Comparison of ENCODE assay signal across 8 mouse cellular contexts in genomic region chr5:137349384-137350204, GRCm38 (mm10). TPM values are rescaled to one million over a fixed set of nuclear protein-coding genes. Genes with fewer than 3 reads are reported as not detected.
DNase-seq lines count a peak whose midpoint lies in the region; ATAC-seq and TF ChIP-seq lines count a peak whose summit lies in the region.

TSS of gene Ephb4 (plus strand) at chr5:137350109.

- H3K4me1 ChIP-seq in embryonic facial prominence, embryonic 14.5 days (ENCODE audit: control insufficient read depth, insufficient read depth, low read length): peaks cover 23% of the 10 kb centered on the region
- peaks cover 25% of the 10 kb centered on the region; the same call in 1 of the 2 replicates for H3K4me1 ChIP-seq in kidney, adult 2 months (ENCODE audit: control insufficient read depth, insufficient read depth, low read length)
- H3K4me1 ChIP-seq in limb, embryonic 14.5 days (ENCODE audit: control insufficient read depth, insufficient read depth, low read length): peaks cover 37% of the 10 kb centered on the region
- peaks cover 28% of the 10 kb centered on the region for H3K4me1 ChIP-seq in midbrain, embryonic 16.5 days (ENCODE audit: control insufficient read depth, insufficient read depth, low read length)
- H3K4me1 ChIP-seq in stomach, postnatal 0 days (replicated peaks; ENCODE audit: control insufficient read depth, insufficient read depth): peaks cover 5% of the 10 kb centered on the region; the same call in 1 of the 2 replicates

- no peaks in the 10 kb centered on the region for H3K27me3 ChIP-seq in embryonic facial prominence, embryonic 14.5 days (replicated peaks; ENCODE audit: control insufficient read depth, insufficient read depth, low read length)
- no peaks in the 10 kb centered on the region for H3K27me3 ChIP-seq in kidney, adult 2 months (replicated peaks; ENCODE audit: control insufficient read depth, insufficient read depth, low read length)
- no peaks in the 10 kb centered on the region for H3K27me3 ChIP-seq in limb, embryonic 14.5 days (ENCODE audit: control insufficient read depth, insufficient read depth, low read length)
- H3K27me3 ChIP-seq in midbrain, embryonic 16.5 days (ENCODE audit: control insufficient read depth, insufficient read depth, low read depth, low read length): peaks cover 12% of the 10 kb centered on the region
- no peaks in the 10 kb centered on the region for H3K27me3 ChIP-seq in stomach, postnatal 0 days (ENCODE audit: control insufficient read depth, insufficient read depth, low read length)

- H3K4me3 ChIP-seq in embryonic facial prominence, embryonic 14.5 days (ENCODE audit: low read depth, low read length): peak within 1 kb of the TSS; percentile 93
- peak within 1 kb of the TSS; percentile 70 for H3K4me3 ChIP-seq in kidney, adult 2 months (ENCODE audit: insufficient read depth, low read depth, low read length)
- H3K4me3 ChIP-seq in limb, embryonic 14.5 days (replicated peaks; ENCODE audit: low read length): peak within 1 kb of the TSS; percentile 90
- H3K4me3 ChIP-seq in midbrain, embryonic 16.5 days (ENCODE audit: low read depth, low read length): peak within 1 kb of the TSS; percentile 65
- peak within 1 kb of the TSS; percentile 81 for H3K4me3 ChIP-seq in stomach, postnatal 0 days (ENCODE audit: low read depth, low read length)

- H3K9me3 ChIP-seq in embryonic facial prominence, embryonic 14.5 days (ENCODE audit: control insufficient read depth, low read length): no peaks in the 10 kb centered on the region
- no peaks in the 10 kb centered on the region for H3K9me3 ChIP-seq in limb, embryonic 14.5 days (ENCODE audit: control insufficient read depth, low read length)
- no peaks in the 10 kb centered on the region for H3K9me3 ChIP-seq in midbrain, embryonic 16.5 days (replicated peaks; ENCODE audit: control insufficient read depth, low read length, poor library complexity, severe bottlenecking)
- no peaks in the 10 kb centered on the region for H3K9me3 ChIP-seq in stomach, postnatal 0 days (ENCODE audit: control insufficient read depth, low read length)

- peak within 1 kb of the TSS; percentile 97 for H3K27ac ChIP-seq in embryonic facial prominence, embryonic 14.5 days (replicated peaks; ENCODE audit: low read depth, low read length)
- peak within 1 kb of the TSS; percentile 95 for H3K27ac ChIP-seq in kidney, adult 2 months (ENCODE audit: insufficient read depth, low read depth, low read length)
- peak within 1 kb of the TSS; percentile 97 for H3K27ac ChIP-seq in limb, embryonic 14.5 days (replicated peaks; ENCODE audit: low read depth, low read length)
- H3K27ac ChIP-seq in midbrain, embryonic 16.5 days (ENCODE audit: low read length): peak within 1 kb of the TSS; percentile 64
- H3K27ac ChIP-seq in stomach, postnatal 0 days (replicated peaks): peak within 1 kb of the TSS; percentile 96

- H3K4me2 ChIP-seq in embryonic facial prominence, embryonic 14.5 days (ENCODE audit: low read depth, low read length): peak within 1 kb of the TSS; percentile 90
- peak within 1 kb of the TSS; percentile 91 for H3K4me2 ChIP-seq in limb, embryonic 14.5 days (replicated peaks; ENCODE audit: low read depth, low read length, severe bottlenecking)
- H3K4me2 ChIP-seq in midbrain, embryonic 16.5 days (ENCODE audit: low read length): peak within 1 kb of the TSS; percentile 96
- H3K4me2 ChIP-seq in stomach, postnatal 0 days (replicated peaks; ENCODE audit: low read depth): peak within 1 kb of the TSS; percentile 91

- TF ChIP-seq POLR2A in kidney, adult 2 months (IDR thresholded peaks at IDR 0.05; ENCODE audit: low read depth, low read length): peak; percentile 95
- TF ChIP-seq POLR2A in limb, embryonic 14.5 days (IDR thresholded peaks at IDR 0.05; ENCODE audit: borderline replicate concordance, extremely low read depth, insufficient read depth, insufficient read length): peak; percentile 46; the same call in 1 of the 2 replicates

- peak; percentile 27 to 35 for DNase-seq in spleen, adult 18-20 months
- DNase-seq in spleen, adult 12 weeks (ENCODE audit: low spot score): no peak
- peak; percentile 98 for DNase-seq in embryonic facial prominence, embryonic 14.5 days (ENCODE audit: low spot score)
- DNase-seq in heart, adult 8-10 months (ENCODE audit: low spot score): peak; percentile 94
- DNase-seq in kidney, adult 2 months: peak; percentile 99
- peak; percentile 96 for DNase-seq in limb, embryonic 14.5 days (ENCODE audit: low spot score)
- DNase-seq in stomach, postnatal 0 days (ENCODE audit: low spot score): peak; percentile 92

- TF ChIP-seq CTCF in kidney, adult 2 months (conservative IDR thresholded peaks at IDR 0.05; ENCODE audit: insufficient read depth, insufficient read length, low read depth, low read length): 0 out of 2 replicates have a peak, but pooled peaks have one; percentile 11
- peak; percentile 52 for TF ChIP-seq CTCF in stomach, postnatal 0 days (IDR thresholded peaks at IDR 0.05; ENCODE audit: low read depth)

- under 1% methylated on average over 28 of the region's 32 CpGs for WGBS in embryonic facial prominence, embryonic 14.5 days
- WGBS in kidney, adult 2 months: 2% methylated on average over 32 of the region's 32 CpGs
- WGBS in limb, embryonic 14.5 days: under 1% methylated on average over 22 of the region's 32 CpGs
- 2% methylated on average over 30 of the region's 32 CpGs for WGBS in midbrain, embryonic 16.5 days
- under 1% methylated on average over 26 of the region's 32 CpGs for WGBS in stomach, postnatal 0 days

- ATAC-seq in embryonic facial prominence, embryonic 14.5 days (ENCODE audit: low read depth): peak; percentile 97
- ATAC-seq in limb, embryonic 14.5 days (ENCODE audit: low FRiP score, low read depth): peak; percentile 96
- peak; percentile 86 for ATAC-seq in midbrain, embryonic 16.5 days
- ATAC-seq in stomach, postnatal 0 days (ENCODE audit: low FRiP score, low TSS enrichment): peak; percentile 93

- H3K36me3 ChIP-seq in embryonic facial prominence, embryonic 14.5 days (ENCODE audit: control insufficient read depth, insufficient read depth, low read length): peaks cover 12% of the 10 kb centered on the region
- no peaks in the 10 kb centered on the region for H3K36me3 ChIP-seq in kidney, adult 2 months (ENCODE audit: control insufficient read depth, insufficient read depth, low read length)
- H3K36me3 ChIP-seq in limb, embryonic 14.5 days (ENCODE audit: control insufficient read depth, insufficient read depth, low read length): peaks cover 12% of the 10 kb centered on the region
- H3K36me3 ChIP-seq in midbrain, embryonic 16.5 days (ENCODE audit: control insufficient read depth, insufficient read depth, low read length): no peaks in the 10 kb centered on the region
- peaks cover 4% of the 10 kb centered on the region for H3K36me3 ChIP-seq in stomach, postnatal 0 days (ENCODE audit: control insufficient read depth, insufficient read depth, low read length)

- peak within 1 kb of the TSS; percentile 96 for H3K9ac ChIP-seq in embryonic facial prominence, embryonic 14.5 days (ENCODE audit: low read depth, low read length)
- H3K9ac ChIP-seq in limb, embryonic 14.5 days (ENCODE audit: low read depth, low read length, severe bottlenecking): peak within 1 kb of the TSS; percentile 95
- peak within 1 kb of the TSS; percentile 76 for H3K9ac ChIP-seq in midbrain, embryonic 16.5 days (ENCODE audit: low read depth, low read length)
- H3K9ac ChIP-seq in stomach, postnatal 0 days (ENCODE audit: low read length): peak within 1 kb of the TSS; percentile 88

- TF ChIP-seq EP300 in stomach, postnatal 0 days (optimal IDR thresholded peaks at IDR 0.05): peak; percentile 45

RNA-seq across cellular contexts. Expression of gene Ephb4, which starts in this region (rescaled TPM):
- 57.7 and 68.1 TPM in 2 replicates for polyA plus RNA-seq in embryonic facial prominence, embryonic 14.5 days (2014; fragmentation: Nextera tagmentation; extraction: Ambion mirVana)
- 10 to 100 TPM; 43.7 to 47.3 (median 46.3) TPM for total RNA-seq in heart, adult 8-10 months (2022)
- polyA plus RNA-seq in kidney, adult 2 months (2012; rRNA removed): 49.1 and 53.3 TPM in 2 replicates
- 102 and 125 TPM in 2 replicates for polyA plus RNA-seq in limb, embryonic 14.5 days (2012; rRNA removed)
- polyA plus RNA-seq in limb, embryonic 14.5 days (2014; fragmentation: Nextera tagmentation; extraction: Ambion mirVana): 78.1 and 92.1 TPM in 2 replicates
- 4.8 and 6.0 TPM in 2 replicates for polyA plus RNA-seq in midbrain, embryonic 16.5 days (2015; fragmentation: Nextera tagmentation; extraction: Ambion mirVana)
- 12.1 and 13.9 TPM in 2 replicates for polyA plus RNA-seq in stomach, postnatal 0 days (2015; fragmentation: Nextera tagmentation; extraction: Ambion mirVana)
